Mouse (Mus musculus): ENCODE results near the gene Gm10974.

GRCm38 (mm10) chr7:66387419-66387812 lies 21.7 kb downstream of the Gm10974 start:
- TF ChIP-seq CTCF (IDR thresholded peaks at IDR 0.05; ENCODE audit: low read depth, low read length) (no peak), EP300 (IDR thresholded peaks at IDR 0.05; ENCODE audit: insufficient read depth, low read depth, low read length) (no peak)
